Mouse (Mus musculus) effector memory CD4-positive, alpha-beta T cell, adult 7 months (primary cell): Measurements from ENCODE around the gene Acp6. TPM values are rescaled to one million over a fixed set of nuclear protein-coding genes. Genes with fewer than 3 reads are reported as not detected.

Experiments used
- polyA plus RNA-seq: library from polyadenylated mRNA; unstranded; fragments of 100-300 nt; shearing (Covaris generic); gene quantifications from one replicate; pipeline ENCODE4 v1.2.1, GENCODE M21; 2017

Gene Acp6
- polyA plus RNA-seq, result 44.1 TPM

DNA sequence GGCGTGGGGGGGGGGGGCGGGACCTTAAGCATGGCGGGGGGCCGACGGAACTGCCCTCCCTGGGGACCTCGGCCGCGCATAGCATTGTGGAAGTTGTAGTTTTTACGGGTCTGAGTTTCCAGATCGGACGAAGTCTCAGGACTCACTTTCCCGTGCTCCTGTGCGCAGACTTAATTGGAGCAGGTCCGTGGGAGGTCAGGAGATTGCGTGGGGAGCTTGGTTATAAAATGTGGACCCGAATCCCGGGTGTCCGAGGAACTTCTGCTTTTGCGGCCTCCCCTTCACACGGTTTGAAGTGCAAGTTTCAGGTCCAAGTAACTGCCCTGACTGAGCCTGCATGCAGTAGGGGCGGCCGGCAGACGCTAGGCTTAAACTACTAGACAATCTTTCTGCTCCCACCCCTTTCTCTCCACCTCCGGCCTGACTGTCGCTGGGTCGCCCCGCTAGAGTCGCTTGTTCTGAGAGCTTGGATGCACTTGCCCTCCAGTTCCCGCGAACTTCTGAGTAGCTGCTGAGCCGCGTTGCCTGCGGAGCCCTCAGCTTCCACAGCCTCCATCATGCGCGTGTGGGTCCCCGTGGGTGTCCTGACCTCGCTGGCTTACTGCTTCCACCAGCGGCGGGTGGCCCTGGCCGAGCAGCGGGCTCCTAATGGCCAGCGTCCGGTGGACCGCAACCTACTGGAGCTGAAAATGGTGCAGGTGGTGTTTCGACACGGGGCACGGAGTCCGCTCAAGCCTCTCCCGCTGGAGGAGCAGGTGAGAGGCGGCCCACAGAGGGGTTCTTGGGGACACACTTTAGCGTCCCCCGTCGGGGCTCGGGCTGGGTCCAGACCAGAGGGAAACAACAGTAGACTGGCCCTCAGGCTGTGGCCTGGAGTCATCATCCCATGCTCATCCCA is at the start of gene Acp6:
Gene Acp6 (plus strand): TSS at position 167 of the 898 bp plus-strand sequence.

Other genes with a start within 250 kb of the Acp6 start
- 0.35 TPM for gene Gja8, start 232.8 kb upstream of the Acp6 start, polyA plus RNA-seq
- 1.7 TPM for gene Bcl9, start 139.1 kb downstream of the Acp6 start, polyA plus RNA-seq